Mouse (Mus musculus) lung, embryonic 15.5 days (tissue): ENCODE results near the gene Olfr1123. TPM values are rescaled to one million over a fixed set of nuclear protein-coding genes. Genes with fewer than 3 reads are reported as not detected.
"Not testable (repeated sequence)": the region's sequence is repeated elsewhere in the genome, so short reads cannot be mapped to it uniquely, and the experiment has no call there.

Experiments used
- ATAC-seq: fragments of 200-750 bp; cut with Nextera tagmentation; 2 replicates; pipeline ENCODE4 v1.8.0; 2017; ENCODE audit warnings: moderate number of reproducible peaks, borderline replicate concordance; ENCODE audit not compliant: low FRiP score, low TSS enrichment; ENCODE audit errors: extremely low read depth
- H3K27ac ChIP-seq: fragments of 300-500 bp; sonication (generic); 2 replicates; pipeline ENCODE4 v1.5.1; 2015; ENCODE audit warnings: moderate library complexity, mild to moderate bottlenecking, inconsistent platforms
- H3K27me3 ChIP-seq: fragments of 300-500 bp; sonication (generic); 2 replicates; pipeline ENCODE4 v1.6.1; 2015; ENCODE audit warnings: inconsistent platforms
- H3K36me3 ChIP-seq: fragments of 300-500 bp; sonication (generic); 2 replicates; pipeline ENCODE4 v1.6.1; 2015; ENCODE audit warnings: inconsistent platforms
- H3K4me1 ChIP-seq: fragments of 300-500 bp; sonication (generic); 2 replicates; pipeline ENCODE4 v1.6.1; 2015; ENCODE audit warnings: inconsistent platforms
- H3K4me2 ChIP-seq: fragments of 300-500 bp; sonication (generic); 2 replicates; pipeline ENCODE4 v1.6.1; 2015; ENCODE audit warnings: inconsistent platforms, mild to moderate bottlenecking, moderate library complexity
- H3K4me3 ChIP-seq: fragments of 300-500 bp; sonication (generic); 2 replicates; pipeline ENCODE4 v1.5.1; 2015; ENCODE audit warnings: mild to moderate bottlenecking, inconsistent platforms
- H3K9ac ChIP-seq: fragments of 300-500 bp; sonication (generic); 2 replicates; pipeline ENCODE4 v1.6.1; 2015; ENCODE audit warnings: inconsistent platforms
- H3K9me3 ChIP-seq: fragments of 300-500 bp; sonication (generic); 2 replicates; pipeline ENCODE4 v1.6.1; 2016; ENCODE audit warnings: inconsistent platforms
- WGBS: fragments of 180-500 bp; shearing (Covaris S2); methylation state at CpG from one replicate; pipeline ENCODE4 v1.1.7; 2015; 5-methylcytosine and 5-hydroxymethylcytosine counted together
- polyA plus RNA-seq: library from polyadenylated mRNA; unstranded; fragments of >200 nt; fragmentation: Nextera tagmentation; extraction: Ambion mirVana; gene quantifications from 2 replicates; pipeline ENCODE4 v1.2.1, GENCODE M21; 2015

Olfr1123 gene
- not detected in 2 replicates for polyA plus RNA-seq

- Histone ChIP-seq H3K27ac (no peak within 1 kb of the TSS), H3K4me1 (no peaks in the 10 kb centered on the region), H3K36me3 (no peaks in the 10 kb centered on the region), H3K4me3 (no peak within 1 kb of the TSS), H3K4me2 (no peak within 1 kb of the TSS), H3K27me3 (no peaks in the 10 kb centered on the region), H3K9me3 (no peaks in the 10 kb centered on the region), H3K9ac (no peak within 1 kb of the TSS)
- WGBS: 90% methylated on average over 1 of the region's 1 CpGs
- no peak for ATAC-seq
These were observed at the start of gene Olfr1123 for GRCm38 (mm10) chr2:87416335-87416734. TSS of gene Olfr1123 (plus strand) at chr2:87416635.

DNA sequence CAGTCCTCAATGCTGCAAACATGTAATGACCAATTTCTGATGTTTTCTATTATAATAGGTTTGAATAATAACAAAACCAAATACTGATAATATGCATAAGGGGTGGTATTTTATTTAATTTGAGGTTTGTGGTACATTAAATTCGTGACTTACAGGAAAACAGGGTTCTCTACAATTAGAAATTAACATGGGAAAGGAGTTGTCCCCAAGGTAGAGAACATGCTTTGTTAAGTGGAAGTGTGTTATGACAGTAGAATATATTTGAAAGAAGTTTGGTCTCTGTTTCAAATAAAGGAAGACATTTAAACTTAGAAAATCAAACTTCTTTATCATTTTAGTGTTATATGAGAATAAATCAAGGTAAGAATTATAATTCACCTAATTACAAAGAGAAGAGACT lies 46.8 kb upstream of the Olfr1123 start, which contains the start of gene Olfr1121:
Gene Olfr1121 (plus strand): TSS at position 301 of the 400 bp plus-strand sequence.
- Histone ChIP-seq H3K27me3 (no peaks in the 10 kb centered on the region), H3K27ac (no peak within 1 kb of the TSS), H3K4me2 (no peak within 1 kb of the TSS), H3K9ac (no peak within 1 kb of the TSS), H3K4me3 (no peak within 1 kb of the TSS), H3K9me3 (no peaks in the 10 kb centered on the region), H3K36me3 (no peaks in the 10 kb centered on the region), H3K4me1 (no peaks in the 10 kb centered on the region)
- 29% methylated on average over 1 of the region's 1 CpGs for WGBS
- no peak for ATAC-seq

DNA sequence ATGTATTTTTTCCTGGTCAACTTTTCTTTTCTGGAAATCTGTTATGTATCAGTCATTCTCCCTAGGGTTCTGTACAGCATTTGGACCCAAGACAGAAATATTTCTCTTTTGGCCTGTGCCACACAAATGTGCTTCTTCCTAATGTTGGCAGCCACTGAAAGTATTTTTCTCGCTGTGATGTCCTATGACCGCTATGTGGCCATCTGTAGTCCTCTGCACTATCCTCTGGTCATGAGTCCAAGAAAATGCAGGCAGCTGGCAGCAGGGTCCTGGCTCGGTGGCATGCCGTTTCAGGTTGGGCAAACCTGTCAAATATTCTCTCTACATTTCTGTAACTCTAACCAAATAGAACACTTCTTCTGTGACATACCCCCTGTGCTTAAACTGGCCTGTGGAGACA lies 44.7 kb upstream of the Olfr1123 start:
- no peak overlapping the region for H3K4me3 ChIP-seq
- H3K9me3 ChIP-seq: no peaks in the 10 kb centered on the region
- ATAC-seq: no peak
- H3K36me3 ChIP-seq: no peaks in the 10 kb centered on the region
- H3K4me1 ChIP-seq: no peaks in the 10 kb centered on the region
- no peak overlapping the region for H3K9ac ChIP-seq
- no peaks in the 10 kb centered on the region for H3K27me3 ChIP-seq
- H3K27ac ChIP-seq: no peak overlapping the region
- H3K4me2 ChIP-seq: no peak overlapping the region
- WGBS: 75% methylated on average over 4 of the region's 4 CpGs

GRCm38 (mm10) chr2:87383935-87384334 lies 32.5 kb upstream of the Olfr1123 start:
- H3K27me3 ChIP-seq: no peaks in the 10 kb centered on the region
- no peak overlapping the region for H3K4me2 ChIP-seq
- no peaks in the 10 kb centered on the region for H3K36me3 ChIP-seq
- WGBS: 63% methylated on average over 2 of the region's 2 CpGs
- H3K9ac ChIP-seq: no peak overlapping the region
- no peak for ATAC-seq
- H3K4me1 ChIP-seq: no peaks in the 10 kb centered on the region
- H3K27ac ChIP-seq: no peak overlapping the region
- no peaks in the 10 kb centered on the region for H3K9me3 ChIP-seq
- H3K4me3 ChIP-seq: no peak overlapping the region

DNA sequence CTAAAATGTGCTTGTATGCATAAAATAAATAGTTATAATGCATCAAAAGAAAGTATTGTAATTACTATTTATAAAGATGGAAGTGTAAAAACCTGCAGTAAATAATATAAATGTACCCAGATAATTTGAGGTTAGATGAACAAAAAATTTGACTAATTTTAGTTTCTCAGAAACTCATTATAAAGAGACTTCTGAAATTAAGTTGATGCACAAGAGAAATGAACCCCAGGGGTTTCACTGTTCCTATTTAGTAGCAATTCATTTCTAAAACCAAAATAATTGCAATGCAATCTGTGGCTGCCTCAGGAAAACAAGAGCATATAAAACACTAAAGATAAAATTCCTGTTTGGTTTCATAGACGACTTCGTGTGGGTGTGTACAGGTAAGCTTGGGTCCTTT lies 30.9 kb upstream of the Olfr1123 start, which contains the start of gene Olfr1122:
Gene Olfr1122 (plus strand): TSS at position 301 of the 400 bp plus-strand sequence.
- Histone ChIP-seq H3K4me2 (no peak within 1 kb of the TSS), H3K27me3 (no peaks in the 10 kb centered on the region), H3K9me3 (no peaks in the 10 kb centered on the region), H3K27ac (no peak within 1 kb of the TSS), H3K36me3 (no peaks in the 10 kb centered on the region), H3K4me3 (no peak within 1 kb of the TSS), H3K4me1 (no peaks in the 10 kb centered on the region), H3K9ac (no peak within 1 kb of the TSS)
- ATAC-seq: no peak
- WGBS: 76% methylated on average over 2 of the region's 2 CpGs

DNA sequence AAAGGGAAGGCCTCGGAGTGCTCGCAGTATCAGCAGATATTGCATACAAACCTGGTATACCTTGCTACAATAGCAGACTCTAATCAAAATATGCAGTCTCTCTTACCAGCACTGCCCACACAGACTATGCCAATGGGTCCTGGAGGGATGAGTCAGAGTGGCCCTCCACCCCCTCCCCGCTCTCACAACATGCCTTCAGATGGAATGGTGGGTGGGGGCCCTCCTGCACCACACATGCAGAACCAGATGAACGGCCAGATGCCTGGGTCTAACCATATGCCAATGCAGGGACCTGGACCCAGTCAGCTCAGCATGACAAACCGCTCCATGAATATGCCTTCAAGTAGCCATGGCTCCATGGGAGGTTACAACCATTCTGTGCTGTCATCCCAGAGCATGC lies 22.8 kb upstream of the Olfr1123 start:
- WGBS: 85% methylated on average over 5 of the region's 5 CpGs
- not testable (repeated sequence) for H3K36me3 ChIP-seq, ATAC-seq, H3K4me2 ChIP-seq, H3K4me3 ChIP-seq, H3K9ac ChIP-seq, H3K4me1 ChIP-seq, H3K27me3 ChIP-seq, H3K9me3 ChIP-seq, H3K27ac ChIP-seq

DNA sequence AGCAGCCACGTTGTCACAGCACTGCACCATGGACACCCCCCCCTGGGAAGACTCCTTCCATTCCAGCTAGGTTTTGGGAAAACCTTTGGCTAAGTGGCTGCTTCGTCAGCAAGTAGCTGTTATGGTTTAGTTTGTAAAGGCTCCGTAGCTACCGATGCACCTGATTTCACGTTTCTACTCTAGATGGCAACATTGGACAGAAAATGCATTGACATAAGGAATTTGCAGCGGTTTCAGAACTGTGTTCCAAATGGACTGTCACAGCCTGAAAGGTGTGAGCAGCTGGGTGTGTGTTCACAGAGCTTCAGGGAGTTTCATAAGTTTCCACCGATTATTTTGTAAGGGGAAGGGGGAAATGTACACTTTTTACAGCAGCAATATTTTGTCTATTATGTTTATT lies 21.7 kb upstream of the Olfr1123 start:
- ATAC-seq, H3K9me3 ChIP-seq, H3K27me3 ChIP-seq, H3K9ac ChIP-seq, H3K4me2 ChIP-seq, H3K36me3 ChIP-seq, H3K4me1 ChIP-seq, H3K4me3 ChIP-seq, H3K27ac ChIP-seq: not testable (repeated sequence)
- WGBS: 75% methylated on average over 7 of the region's 7 CpGs

- Histone ChIP-seq H3K27me3 (no peaks in the 10 kb centered on the region), H3K4me3 (no peak within 1 kb of the TSS), H3K9ac (no peak within 1 kb of the TSS), H3K4me2 (no peak within 1 kb of the TSS), H3K27ac (no peak within 1 kb of the TSS), H3K4me1 (no peaks in the 10 kb centered on the region), H3K9me3 (no peaks in the 10 kb centered on the region), H3K36me3 (no peaks in the 10 kb centered on the region)
- WGBS: 87% methylated on average over 1 of the region's 1 CpGs
- ATAC-seq: no peak
These were observed 13.5 kb downstream of the Olfr1123 start, which contains the start of gene Olfr1124 for GRCm38 (mm10) chr2:87429975-87430374. TSS of gene Olfr1124 (plus strand) at chr2:87430275.

DNA sequence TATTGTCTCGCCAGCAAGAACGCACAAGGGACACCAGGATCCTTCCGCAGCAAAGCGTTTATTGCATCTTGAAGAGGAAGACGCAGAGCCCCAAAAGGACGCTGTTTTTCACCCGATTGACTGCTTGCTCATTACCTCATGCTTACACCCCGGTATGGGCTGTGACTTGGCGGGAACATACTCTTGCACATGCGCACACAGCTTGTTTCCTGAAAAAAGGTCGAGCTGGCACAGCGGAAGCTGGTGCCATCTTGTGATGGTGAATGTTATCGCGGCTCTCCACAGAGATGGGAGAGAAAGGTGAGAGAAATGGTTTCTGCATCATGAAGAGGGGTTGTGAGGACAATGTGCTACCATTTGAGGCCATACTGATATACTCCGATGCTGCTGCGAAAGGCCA lies 21.3 kb downstream of the Olfr1123 start:
- Histone ChIP-seq H3K27me3 (no peaks in the 10 kb centered on the region), H3K27ac (no peak overlapping the region), H3K4me1 (no peaks in the 10 kb centered on the region), H3K9ac (no peak overlapping the region), H3K36me3 (no peaks in the 10 kb centered on the region), H3K4me2 (no peak overlapping the region), H3K9me3 (no peaks in the 10 kb centered on the region), H3K4me3 (no peak overlapping the region)
- ATAC-seq: no peak
- 88% methylated on average over 16 of the region's 16 CpGs for WGBS

DNA sequence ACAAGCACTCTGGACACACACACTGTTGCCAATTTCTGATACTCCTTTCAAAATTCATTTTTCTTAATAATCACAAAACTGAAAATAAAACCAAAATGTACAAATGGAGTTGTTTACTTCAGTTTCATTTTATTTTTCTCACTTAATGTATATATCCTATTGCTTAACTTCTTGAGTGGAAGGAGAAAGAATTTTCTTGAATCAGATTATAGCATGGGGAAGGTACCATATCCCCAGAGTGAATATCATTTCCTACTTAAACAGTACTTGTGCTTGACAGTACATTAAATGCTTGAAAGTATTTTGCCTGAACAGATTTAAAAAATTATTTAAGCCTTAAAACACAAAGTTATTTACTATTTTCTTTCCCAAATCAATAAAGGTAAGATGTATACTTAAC lies 37.2 kb downstream of the Olfr1123 start, which contains the start of gene Olfr1126:
Gene Olfr1126 (plus strand): TSS at position 301 of the 400 bp plus-strand sequence.
- Histone ChIP-seq H3K9ac (no peak within 1 kb of the TSS), H3K4me1 (no peaks in the 10 kb centered on the region), H3K4me3 (no peak within 1 kb of the TSS), H3K27me3 (no peaks in the 10 kb centered on the region), H3K9me3 (no peaks in the 10 kb centered on the region), H3K27ac (no peak within 1 kb of the TSS), H3K4me2 (no peak within 1 kb of the TSS), H3K36me3 (no peaks in the 10 kb centered on the region)
- ATAC-seq: no peak

DNA sequence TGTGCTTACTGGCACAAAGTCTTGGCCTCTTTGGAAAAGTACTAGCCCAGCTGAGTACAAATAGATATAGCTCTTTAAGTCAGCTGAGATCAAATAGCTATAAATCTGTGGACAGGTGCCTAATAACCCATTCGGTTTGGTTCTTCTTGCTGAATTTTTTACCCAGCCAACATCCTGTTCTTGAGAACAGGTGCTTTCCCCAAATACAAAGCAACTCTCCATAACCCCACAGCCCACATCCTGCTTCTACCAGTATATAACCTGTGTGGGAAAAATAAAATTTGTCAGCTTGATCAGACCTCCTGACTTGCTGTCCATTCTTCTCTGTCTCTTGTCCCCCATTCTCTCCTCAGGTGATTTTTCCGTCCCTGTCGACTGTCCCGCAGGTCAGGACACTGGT lies 45.3 kb downstream of the Olfr1123 start:
- Histone ChIP-seq H3K4me2 (no peak overlapping the region), H3K9me3 (no peaks in the 10 kb centered on the region), H3K4me3 (no peak overlapping the region), H3K27ac (no peak overlapping the region), H3K9ac (no peak overlapping the region), H3K36me3 (no peaks in the 10 kb centered on the region), H3K27me3 (no peaks in the 10 kb centered on the region), H3K4me1 (no peaks in the 10 kb centered on the region)
- ATAC-seq: no peak
- WGBS: 87% methylated on average over 4 of the region's 4 CpGs
